Mouse (Mus musculus): ENCODE results near the gene Plcd1. TPM values are rescaled to one million over a fixed set of nuclear protein-coding genes. Genes with fewer than 3 reads are reported as not detected.

The Plcd1 gene
- total RNA-seq (2022): 10 to 100 TPM in 3 of 4 experiments, 1 to 10 TPM in 1; 9.7 to 13.7 (median 12.2) TPM

DNA sequence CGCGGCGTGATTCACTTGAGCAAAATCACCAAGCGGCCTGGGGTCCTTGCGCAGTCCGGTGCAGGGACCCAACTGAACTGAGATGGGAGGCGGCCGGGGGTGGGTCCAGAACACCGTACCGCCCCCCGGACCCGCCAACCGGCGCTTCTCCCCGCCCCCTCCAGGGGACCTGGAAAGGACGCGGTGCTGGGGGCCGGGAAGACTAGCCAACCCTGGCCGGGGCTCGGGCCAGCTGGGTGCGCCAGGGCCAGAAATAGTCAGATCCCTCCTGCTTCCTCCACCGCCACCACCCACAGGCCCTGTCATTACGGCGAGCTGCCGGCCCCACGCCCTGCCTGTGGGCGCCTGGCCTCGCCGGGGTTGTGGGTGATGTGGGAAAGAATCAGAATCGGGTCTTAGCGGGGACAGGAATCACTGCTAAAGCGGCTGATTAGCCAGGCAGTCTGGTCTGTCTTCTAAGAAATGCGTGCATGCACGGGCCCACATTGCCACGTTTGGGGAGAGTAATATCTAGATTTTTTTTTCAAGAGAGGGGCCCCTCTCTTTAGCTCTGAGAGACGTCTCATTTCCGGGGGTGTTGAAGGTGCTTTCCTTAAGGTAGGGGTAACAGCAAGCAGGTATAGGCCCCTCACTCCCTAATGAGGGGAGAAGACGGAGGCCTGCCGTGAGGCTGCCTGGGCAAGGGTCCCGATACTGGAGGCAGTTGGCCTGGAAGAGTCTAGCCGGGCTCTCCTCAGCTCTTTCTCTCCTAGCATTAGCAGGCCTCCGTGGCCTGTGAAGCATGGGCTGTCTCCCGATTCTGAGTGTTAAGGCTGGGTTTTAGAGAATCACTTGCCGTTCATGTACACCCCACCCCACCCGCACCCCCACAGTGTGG lies at the start of gene Plcd1:
Gene Plcd1, minus strand, starts transcription at position 84 of the 877 bp plus-strand sequence.
- DNase-seq (ENCODE audit: low spot score in 2 of 2): peak; percentile 69 to 76

DNA sequence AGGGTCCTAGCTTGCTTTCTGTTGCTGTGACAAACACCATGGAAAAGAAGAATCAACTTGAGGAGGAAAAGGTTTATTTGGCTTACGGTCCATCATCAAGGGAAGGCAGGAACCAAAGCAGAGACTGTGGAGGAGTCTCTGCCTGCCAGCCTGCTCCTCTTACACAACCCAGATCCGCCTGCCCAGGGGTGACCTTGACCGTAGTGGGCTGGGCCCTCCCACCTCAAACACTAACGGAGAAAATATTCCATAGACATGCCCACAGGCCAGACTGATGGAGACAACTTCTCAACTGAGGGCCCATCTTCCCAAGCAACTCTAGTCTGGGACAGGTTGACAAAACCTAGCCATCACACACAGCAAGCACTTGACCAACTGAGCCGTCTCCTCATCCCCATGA lies 48.8 kb upstream of the Plcd1 start:
- DNase-seq (ENCODE audit: low spot score in 2 of 2): no peak

DNA sequence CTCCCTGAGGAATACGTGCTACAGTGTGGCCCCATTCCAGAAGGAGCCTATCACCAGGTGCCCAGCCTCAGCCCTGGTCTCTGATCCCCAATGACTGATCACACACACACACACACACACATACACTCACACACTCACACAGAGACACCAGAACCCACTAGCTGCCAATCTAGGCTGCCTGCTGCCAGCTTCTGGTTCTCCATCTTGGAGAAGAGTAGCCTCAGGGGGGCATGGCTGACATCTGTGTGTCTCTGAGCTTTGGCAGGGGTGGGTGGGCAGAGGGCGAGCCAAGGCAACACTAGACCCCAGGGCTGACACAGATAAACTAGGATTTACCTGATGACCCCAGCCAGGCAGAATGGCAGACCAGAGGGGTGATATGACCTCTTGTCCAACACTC lies 45.5 kb upstream of the Plcd1 start:
- DNase-seq (ENCODE audit: low spot score in 2 of 2): no peak

- no peak for DNase-seq (ENCODE audit: low spot score in 2 of 2)
These were observed 37.4 kb upstream of the Plcd1 start for GRCm38 (mm10) chr9:119130692-119131091.

- DNase-seq (ENCODE audit: low spot score in 2 of 2): no peak
These were observed 35.3 kb upstream of the Plcd1 start for GRCm38 (mm10) chr9:119128436-119129181.

GRCm38 (mm10) chr9:119122596-119123369 lies 29.5 kb upstream of the Plcd1 start:
- DNase-seq (ENCODE audit: low spot score in 2 of 2): no peak

DNA sequence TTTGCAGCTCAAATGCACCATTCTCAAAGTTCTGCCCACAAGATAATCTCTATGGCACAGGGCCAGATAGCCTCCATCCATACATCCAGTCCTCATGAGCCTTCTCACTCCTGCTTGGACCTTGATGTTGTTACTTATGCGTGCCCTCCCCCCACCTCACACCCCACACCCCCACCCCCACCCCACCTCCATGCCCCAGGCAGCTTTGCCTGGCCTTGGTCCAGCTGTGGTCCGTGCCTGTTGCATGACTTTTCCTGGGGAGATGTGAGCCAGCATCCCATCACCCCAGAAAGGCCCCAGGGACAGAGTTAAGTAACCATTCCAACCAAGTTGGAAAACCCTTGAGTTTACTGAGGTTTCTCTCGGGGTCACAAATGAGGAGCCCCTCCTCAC lies 26.9 kb upstream of the Plcd1 start:
- no peak for DNase-seq (ENCODE audit: low spot score in 2 of 2)

- no peak for DNase-seq (ENCODE audit: low spot score in 2 of 2)
These were observed 26.3 kb upstream of the Plcd1 start for GRCm38 (mm10) chr9:119119409-119120167.

- no peak for DNase-seq (ENCODE audit: low spot score in 2 of 2)
These were observed 21.6 kb upstream of the Plcd1 start for GRCm38 (mm10) chr9:119114911-119115310.

- no peak for DNase-seq (ENCODE audit: low spot score in 2 of 2)
These were observed 17.3 kb upstream of the Plcd1 start for GRCm38 (mm10) chr9:119110640-119111039.

DNA sequence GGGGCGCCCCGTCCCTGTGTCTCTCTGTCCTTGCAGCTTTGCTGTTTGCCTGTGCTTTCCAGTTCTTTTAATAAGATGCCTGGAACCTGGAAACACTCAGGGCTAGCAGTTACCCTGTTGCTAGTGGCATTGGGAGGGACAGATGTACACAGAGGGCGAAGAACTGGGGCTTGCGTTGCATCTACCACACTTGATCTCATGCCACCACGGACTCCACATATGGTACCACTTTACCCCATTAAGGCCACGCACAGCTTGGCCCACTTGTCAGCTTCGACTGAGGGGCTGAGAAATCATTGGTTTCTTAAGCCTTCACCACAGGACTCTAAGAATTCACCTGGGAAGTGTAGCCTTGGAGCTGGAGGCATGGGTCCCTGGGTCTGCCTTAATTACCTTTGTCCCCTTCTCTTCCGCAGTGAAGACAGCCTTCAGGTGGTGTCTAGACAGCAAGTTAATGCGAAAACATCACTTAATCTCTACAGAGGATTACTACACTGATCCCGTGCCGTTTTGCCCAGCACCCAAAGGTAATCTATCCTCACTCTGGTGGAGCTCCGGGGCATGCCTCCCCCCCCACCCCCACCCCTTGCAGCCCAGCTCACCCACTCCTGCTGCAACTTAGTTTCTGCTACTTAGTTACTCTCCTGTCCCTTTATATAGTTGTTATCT lies 16.5 kb upstream of the Plcd1 start:
- DNase-seq (ENCODE audit: low spot score in 2 of 2): no peak

DNA sequence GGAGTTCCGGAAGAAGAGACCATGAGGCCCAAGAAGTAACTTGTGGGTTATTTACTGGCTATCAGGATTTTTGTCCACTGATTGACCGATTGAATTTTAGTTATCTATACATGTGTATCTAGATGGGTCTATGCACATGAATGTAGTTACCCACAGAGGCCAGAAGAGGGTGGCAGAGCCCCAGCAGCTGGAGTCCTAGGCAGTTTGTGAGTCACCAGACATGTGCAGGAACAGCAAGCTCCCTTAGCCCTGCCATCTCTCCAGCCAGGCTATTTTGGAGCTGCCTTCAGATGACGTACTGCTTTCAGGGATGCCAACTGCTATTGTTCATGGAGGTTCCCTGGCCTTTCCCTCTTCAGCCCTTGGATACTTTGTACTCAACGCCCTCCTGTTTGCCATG lies 14.3 kb upstream of the Plcd1 start:
- DNase-seq (ENCODE audit: low spot score in 2 of 2): no peak

GRCm38 (mm10) chr9:119102783-119103113 lies 9.4 kb upstream of the Plcd1 start:
- DNase-seq (ENCODE audit: low spot score in 2 of 2): no peak

DNA sequence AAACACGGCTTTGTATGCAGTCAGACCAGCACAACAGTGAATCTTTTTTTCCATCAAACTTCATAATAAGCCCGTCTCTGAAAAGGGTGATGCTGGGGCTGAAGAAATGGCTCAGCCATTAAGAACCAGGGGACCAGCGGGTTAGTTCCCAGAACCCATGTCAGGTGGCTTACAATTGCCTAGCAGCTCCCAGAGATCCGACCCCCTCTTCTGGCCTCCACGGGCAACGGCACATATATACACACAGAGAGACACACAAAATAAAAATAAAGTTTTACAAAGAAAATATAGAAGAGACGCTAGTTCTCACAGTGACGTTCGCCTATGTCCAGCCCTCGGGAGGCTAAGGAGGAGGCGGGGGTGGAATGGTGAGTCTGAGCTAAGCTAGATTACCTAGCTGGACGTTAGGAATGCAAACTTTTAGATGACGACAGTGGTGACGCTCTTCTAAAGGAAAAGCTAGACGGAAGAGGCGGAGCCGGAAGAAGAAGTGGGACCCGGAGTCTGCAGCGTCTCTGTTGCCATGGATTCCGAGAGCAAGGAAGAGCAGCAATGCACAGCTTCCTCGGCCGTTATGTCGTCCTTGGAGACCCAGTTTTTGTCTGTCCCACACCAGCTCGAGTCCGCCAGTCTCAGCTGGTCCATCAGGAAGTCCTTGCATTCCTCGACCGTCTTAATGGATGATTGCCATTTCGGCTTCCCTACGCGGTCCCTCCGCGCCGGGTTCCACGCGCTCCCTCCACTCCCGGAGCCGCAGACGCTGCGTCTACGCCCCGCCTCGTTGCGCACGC lies 8.9 kb upstream of the Plcd1 start, which contains the start of gene Dlec1:
Gene Dlec1, plus strand, starts transcription at position 487 of the 791 bp plus-strand sequence.
- peak; percentile 75 to 76 for DNase-seq (ENCODE audit: low spot score in 2 of 2)

- peak; percentile 66 to 77 for DNase-seq (ENCODE audit: low spot score in 2 of 2)
These were observed 7.0 kb upstream of the Plcd1 start for GRCm38 (mm10) chr9:119100177-119100898.

DNA sequence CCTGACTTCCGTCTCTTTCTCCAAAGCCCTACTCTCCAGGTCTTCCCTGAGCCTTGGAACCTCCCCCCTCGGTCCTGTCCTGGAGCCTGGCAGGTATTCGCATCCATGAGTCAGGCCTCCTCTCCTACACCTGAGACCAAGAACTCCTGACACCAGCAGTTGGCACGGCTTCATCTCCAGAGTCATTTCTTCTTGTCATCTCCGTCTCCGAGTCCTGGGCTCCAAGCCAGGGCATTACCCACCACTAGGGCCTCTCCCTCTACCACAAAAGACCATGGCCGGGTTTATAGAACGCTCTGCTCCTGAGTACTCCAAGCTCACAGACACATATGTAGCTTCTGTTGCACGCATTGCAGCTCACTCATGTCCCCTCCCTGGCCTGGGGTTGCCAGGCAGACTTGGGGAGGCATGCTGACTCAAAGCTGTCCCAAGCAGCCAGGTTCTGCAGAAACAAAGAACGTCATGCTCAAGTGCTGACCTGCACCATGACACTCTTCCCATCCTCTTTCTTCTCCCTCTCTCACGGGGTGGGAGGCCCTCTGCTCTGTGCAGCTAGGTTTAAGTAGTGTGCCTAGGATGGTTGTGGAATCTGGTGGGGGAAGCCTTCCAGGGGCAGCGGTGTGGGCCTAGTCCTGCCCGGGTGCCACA lies 1.3 kb upstream of the Plcd1 start:
- no peak for DNase-seq (ENCODE audit: low spot score in 2 of 2)

DNA sequence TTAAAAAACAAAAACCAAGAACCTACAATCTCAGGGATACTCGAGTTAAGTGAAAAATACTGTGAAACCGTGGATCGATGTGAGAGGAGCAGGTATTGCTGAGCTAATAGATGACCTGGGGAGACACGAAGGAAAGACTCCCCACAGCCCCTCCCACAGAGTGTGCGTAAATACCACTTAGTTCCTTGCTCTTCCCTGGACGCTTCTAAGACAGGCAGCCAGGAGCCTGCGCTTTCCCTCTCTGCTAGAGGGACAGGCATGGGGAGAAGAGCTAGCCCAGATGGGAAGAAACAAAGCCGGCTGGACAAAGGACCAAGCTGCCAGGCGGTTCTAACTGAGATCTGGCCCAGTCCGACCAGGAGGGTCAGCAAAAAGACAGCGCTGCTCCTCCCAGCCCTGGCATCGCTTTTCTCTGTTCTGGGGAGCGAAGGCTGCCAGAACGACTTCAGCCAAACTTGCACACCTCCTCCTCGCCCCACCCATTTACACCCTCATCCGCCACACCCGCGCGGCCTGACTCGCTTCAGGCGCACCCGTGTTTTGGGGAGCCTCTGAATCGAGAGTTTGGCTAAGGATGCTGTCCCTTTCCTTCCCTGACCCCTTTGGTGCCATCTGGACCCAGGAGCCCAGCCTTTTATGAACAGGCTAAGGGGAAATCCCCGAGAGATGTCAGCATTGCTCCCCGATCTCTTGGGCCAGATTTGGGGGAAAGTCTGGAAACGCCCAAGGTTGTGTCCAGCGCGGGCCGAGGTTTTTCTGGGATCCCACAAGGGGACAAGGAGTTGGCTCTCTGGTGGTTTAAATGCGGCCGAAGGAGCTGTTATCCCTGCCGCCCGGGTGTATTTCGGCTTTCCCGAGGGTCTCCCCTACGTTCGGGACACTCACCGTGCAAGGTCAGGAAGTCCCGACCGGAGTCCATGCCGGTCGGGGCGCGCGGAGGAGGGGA lies 556 bp downstream of the Plcd1 start:
- no peak for DNase-seq (ENCODE audit: low spot score in 2 of 2)
